Mouse (Mus musculus): ENCODE measurements around the gene Dph5.

DNA sequence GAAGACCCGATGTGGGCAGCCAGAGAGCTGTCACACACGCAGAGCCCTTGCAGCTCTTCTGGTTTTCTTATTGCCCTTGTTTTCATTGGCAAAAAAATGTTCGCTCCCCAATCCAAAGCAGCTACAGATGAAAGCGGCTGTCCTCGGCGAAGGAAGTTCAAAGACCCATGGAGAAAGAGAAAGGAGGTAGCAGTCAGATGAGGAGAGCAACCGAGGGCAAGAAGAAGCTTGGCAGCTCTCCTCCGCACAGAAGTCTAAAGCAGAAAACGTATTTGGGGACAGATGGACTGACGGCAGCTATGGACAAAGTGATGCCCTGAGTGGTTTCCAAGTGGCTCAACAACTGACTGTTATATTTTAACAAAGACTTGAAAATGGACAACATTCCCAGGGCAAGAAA is 32.1 kb upstream of the Dph5 start:
- TF ChIP-seq POLR2A (IDR thresholded peaks at IDR 0.05; ENCODE audit: extremely low read depth, insufficient read depth, low read length) (no peak), CTCF (IDR thresholded peaks at IDR 0.05; ENCODE audit: low read depth, low read length) (no peak)
